Mouse (Mus musculus): ENCODE results near the gene Kctd19.

DNA sequence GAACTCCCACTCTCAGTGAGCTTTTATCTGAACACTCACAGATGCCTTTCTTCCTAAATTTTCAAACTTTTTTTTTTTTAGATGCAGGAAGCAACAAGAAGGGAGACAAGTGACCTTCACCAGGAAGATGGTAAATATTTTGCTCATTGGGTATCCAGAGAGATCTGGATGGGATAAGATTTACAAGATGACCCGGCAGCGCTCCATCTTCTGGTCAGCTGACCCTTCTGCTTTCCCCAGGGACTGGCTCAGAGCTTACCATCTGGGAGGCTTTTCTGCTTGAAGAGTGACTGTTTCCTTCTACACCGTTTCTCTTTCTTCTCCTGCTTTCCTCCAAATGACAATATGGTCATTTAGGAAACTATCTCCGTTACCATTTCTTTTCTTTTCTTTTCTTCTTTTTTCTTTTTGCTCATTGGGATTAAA, 32.8 kb upstream of the Kctd19 start:
- TF ChIP-seq ZC3H11A (IDR thresholded peaks at IDR 0.05; ENCODE audit: borderline replicate concordance, low read depth, low read length) (no peak), ZNF384 (IDR thresholded peaks at IDR 0.05; ENCODE audit: low read depth, low read length) (no peak), HCFC1 (IDR thresholded peaks at IDR 0.05; ENCODE audit: borderline replicate concordance, insufficient read depth, low read length) (no peak)

Measured in ES-E14 (cell line).